Mouse (Mus musculus) embryonic fibroblast, embryonic 13.5 days (primary cell): ENCODE measurements around the gene Chpf. TPM values are rescaled to one million over a fixed set of nuclear protein-coding genes. Genes with fewer than 3 reads are reported as not detected.
A peak's percentile ranks its signal among the peaks of the same experiment; 100 is the strongest.

ENCODE experiments used
- H3K27ac ChIP-seq: 2 replicates; pipeline ENCODE4 v1.5.1; 2012; ENCODE audit warnings: low read length, control low read depth, inconsistent platforms; ENCODE audit not compliant: insufficient read depth
- H3K4me1 ChIP-seq: 2 replicates; pipeline ENCODE4 v1.6.1; 2011; ENCODE audit warnings: low read length; ENCODE audit not compliant: control insufficient read depth, insufficient read depth
- H3K4me3 ChIP-seq: 2 replicates; pipeline ENCODE4 v1.5.1; 2011; ENCODE audit warnings: mild to moderate bottlenecking, control low read depth, low read length; ENCODE audit not compliant: insufficient read depth
- CTCF ChIP-seq: IDR thresholded peaks from 2 replicates; pipeline ENCODE4 v1.5.1; 2011; ENCODE audit warnings: mild to moderate bottlenecking, control low read depth, low read length, moderate library complexity, borderline replicate concordance; ENCODE audit not compliant: insufficient read depth
- POLR2A ChIP-seq: IDR thresholded peaks from 2 replicates; pipeline ENCODE4 v1.6.1; 2011; ENCODE audit warnings: low read depth, mild to moderate bottlenecking, control low read depth, low read length, moderate library complexity
- polyA plus RNA-seq: library from polyadenylated mRNA; stranded (reverse); fragments of >200 nt; gene quantifications from 2 replicates; pipeline ENCODE4 v1.2.4, GENCODE M21; 2011; ENCODE audit warnings: low read depth; ENCODE audit not compliant: missing spikeins, insufficient read length

Gene Chpf
- polyA plus RNA-seq, 1 experiment: 68.1 TPM

DNA sequence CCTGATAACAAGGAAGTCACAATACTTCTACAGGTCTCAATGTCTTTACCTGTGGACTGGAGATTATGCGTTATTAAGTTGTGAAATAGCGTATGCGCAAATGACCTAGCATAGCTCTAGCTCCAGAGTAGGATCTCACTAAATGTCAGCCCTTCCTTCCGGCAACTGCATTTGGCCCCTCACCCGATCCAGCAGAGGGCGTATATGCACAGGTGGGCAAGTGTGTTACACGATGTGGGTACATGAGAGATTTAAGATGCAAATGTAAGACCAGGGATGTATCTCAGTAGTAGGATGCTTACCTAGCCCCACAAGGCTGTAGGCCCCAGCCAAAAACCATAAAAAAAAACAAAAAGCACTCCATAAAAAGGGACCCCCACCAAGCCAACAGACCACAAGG is 20.3 kb upstream of the Chpf start:
- peak; percentile 41; the same call in 1 of the 2 replicates for TF ChIP-seq CTCF
- no peak for TF ChIP-seq POLR2A
- Histone ChIP-seq H3K27ac (no peak overlapping the region), H3K4me1 (no peaks in the 10 kb centered on the region), H3K4me3 (no peak overlapping the region)

DNA sequence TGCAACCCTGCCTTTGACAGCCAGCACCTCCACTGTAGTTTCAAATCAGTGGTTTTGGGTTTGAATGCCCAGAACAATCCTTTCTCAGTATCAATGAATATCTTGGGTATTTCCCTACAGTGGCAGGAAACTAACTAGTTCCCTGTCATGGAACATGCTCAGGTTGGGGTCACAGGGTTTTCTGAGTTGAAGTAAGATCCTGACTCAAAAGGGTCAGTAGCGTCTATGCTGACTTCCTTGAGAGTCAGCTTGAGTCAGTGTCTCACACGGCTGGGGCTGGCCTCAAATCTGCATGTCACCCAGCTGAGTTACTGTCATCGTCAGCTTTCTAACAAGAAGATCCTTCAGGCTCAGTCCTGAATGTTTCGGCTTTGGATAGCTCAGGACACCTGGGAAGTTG is 19.8 kb upstream of the Chpf start:
- no peak overlapping the region for H3K27ac ChIP-seq
- TF ChIP-seq CTCF (no peak), POLR2A (no peak)
- no peak overlapping the region for H3K4me3 ChIP-seq
- H3K4me1 ChIP-seq: no peaks in the 10 kb centered on the region

DNA sequence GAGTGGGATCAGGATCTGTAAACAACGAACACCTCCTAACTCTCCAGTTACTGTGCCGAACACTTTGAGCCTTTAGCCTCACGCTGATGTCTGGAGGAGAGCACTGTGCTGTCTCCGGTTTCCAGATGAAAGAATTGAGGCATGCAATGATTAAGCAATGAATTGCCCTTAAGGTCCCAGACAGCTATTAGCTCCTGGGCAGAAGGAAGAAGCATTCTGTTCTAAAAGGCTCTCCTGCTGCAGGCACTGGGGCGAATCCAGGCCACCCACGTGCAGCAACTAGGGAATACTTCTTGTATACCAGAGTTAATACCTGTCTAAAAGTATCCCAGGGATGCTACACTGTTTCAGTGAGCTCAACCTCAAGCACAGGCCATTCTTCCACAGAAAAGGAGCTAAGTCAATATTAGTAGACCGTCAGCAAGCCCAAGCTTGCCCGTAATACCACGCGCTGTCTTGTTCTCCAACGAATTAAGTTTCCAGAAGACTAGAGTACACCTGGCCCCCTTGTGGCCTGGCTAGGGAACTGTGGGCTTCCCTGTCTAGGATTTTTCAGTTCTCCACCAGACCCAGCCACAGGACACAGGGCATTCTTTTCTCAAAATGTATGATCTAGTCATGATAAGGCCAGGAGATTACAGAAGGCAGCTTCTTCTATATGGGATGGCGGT is 15.9 kb upstream of the Chpf start:
- H3K27ac ChIP-seq: no peak overlapping the region
- no peak for TF ChIP-seq CTCF
- TF ChIP-seq POLR2A: no peak

GRCm38 (mm10) chr1:75492579-75493170 is 13.6 kb upstream of the Chpf start:
- no peak for TF ChIP-seq POLR2A
- no peak for TF ChIP-seq CTCF
- Histone ChIP-seq H3K27ac (no peak overlapping the region), H3K4me3 (no peak overlapping the region), H3K4me1 (no peaks in the 10 kb centered on the region)

More for the DNA sequence above, 15.9 kb upstream of the Chpf start:
- Histone ChIP-seq H3K4me1 (no peaks in the 10 kb centered on the region), H3K4me3 (no peak overlapping the region)

- no peak for TF ChIP-seq POLR2A
- no peak for TF ChIP-seq CTCF
- no peak overlapping the region for H3K27ac ChIP-seq
- H3K4me3 ChIP-seq: no peak overlapping the region
- H3K4me1 ChIP-seq: no peaks in the 10 kb centered on the region; the same call in 1 of the 2 replicates
Measured at GRCm38 (mm10) chr1:75490785-75491551, 11.9 kb upstream of the Chpf start.

DNA sequence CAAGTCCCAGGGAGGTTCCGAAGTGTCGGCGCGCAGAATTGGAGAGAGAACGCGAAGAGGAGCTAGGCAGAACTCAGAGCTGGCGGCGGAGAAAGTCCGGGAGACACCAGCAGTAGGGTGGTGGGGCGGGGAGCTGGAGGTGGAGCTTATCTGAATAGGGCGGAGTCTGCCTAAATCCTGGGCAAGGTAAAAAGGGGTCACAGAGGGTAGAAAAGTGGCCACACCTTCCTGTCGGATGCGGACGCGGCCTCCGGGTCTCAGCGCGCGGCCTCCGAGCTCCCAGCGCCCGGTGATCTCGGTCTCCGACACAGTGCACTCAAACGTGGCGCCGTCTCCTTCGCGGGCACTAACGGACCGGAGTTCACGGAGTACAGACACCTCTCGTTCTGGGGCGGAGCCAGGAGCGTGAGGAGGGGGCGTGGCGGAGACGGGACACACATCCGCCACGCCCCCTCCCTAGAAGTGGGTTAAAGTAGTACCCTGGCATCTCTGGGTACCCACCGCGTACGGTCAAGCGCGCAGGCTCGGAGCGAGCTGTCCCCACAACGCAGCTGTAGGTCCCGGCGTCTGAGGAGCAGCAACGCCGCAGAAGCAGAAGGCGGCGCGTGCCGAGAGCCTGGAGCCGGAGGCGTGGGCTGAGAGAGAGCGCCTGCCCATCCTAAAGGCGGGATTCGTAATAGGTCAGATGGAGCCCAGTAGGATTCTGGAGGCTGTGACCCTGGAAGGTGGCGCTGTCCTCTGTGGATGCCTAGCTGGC is 8.5 kb upstream of the Chpf start:
- peak; percentile 4; the same call in 1 of the 2 replicates for TF ChIP-seq CTCF
- no peak for TF ChIP-seq POLR2A
- no peaks in the 10 kb centered on the region; the same call in 1 of the 2 replicates for H3K4me1 ChIP-seq
- H3K27ac ChIP-seq: no peak overlapping the region
- peak overlapping the region; percentile 51 for H3K4me3 ChIP-seq

DNA sequence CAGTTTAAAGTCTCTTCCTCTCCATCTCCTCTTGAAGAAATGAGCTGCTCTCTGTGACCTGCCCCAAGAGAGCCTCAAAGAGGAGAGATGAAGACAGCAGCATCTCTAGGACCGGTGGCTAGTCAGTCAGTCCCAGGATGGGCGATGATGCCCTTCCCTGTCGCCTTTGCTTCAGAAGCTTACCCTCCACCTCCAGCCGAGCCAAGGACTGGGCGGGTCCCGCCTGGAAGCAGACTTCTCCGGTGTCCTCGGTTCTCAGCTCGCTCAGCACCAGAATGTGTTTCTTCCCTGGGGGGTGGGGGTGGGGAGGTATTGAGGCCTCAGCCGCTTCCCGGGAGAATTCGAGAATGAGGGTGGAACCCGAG is 7.9 kb upstream of the Chpf start:
- Histone ChIP-seq H3K4me1 (no peaks in the 10 kb centered on the region; the same call in 1 of the 2 replicates), H3K27ac (no peak overlapping the region), H3K4me3 (peak overlapping the region; percentile 51)
- TF ChIP-seq POLR2A (no peak), CTCF (no peak)

DNA sequence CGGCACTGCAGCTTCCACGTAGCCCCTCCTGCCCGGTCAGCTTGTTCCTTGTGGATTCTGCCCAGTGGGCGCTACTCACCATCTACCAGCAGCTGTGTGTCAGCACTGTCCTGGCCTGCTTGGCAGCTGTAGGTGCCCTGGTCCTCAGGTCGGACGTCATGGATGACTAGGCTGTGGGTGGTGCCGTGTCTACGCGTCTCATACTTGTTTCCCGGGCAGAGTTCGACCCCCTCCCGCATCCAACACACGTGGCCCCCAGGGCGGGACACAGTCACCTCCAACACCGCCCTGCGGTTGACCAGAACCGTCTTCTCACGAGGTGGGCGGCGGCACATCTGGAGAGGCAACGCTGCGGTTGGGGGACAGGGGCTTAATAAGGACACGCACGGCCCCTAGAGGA is 7.5 kb upstream of the Chpf start:
- Histone ChIP-seq H3K4me1 (no peaks in the 10 kb centered on the region; the same call in 1 of the 2 replicates), H3K4me3 (no peak overlapping the region), H3K27ac (no peak overlapping the region)
- TF ChIP-seq POLR2A: no peak
- no peak for TF ChIP-seq CTCF

DNA sequence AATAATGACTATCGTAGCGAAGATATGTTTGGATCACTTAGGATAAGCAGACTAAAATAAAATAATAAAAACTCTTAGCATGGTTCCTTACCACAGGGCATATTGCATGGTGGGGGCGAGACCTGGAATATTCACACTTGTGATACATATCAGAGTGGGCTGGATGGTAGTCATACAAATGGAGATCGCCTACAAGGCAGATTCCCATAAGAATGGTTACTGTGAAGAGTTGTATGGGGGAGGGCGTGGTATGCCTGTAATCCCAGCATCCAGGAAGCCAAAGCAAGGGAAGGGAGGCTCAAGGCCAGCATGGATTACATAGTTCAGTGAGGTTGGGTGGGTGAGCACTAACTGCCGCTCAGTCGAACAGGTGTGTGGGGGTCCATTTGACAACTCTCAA is 1.6 kb upstream of the Chpf start:
- TF ChIP-seq CTCF (no peak), POLR2A (no peak)
- no peak overlapping the region for H3K27ac ChIP-seq
- peaks cover 5% of the 10 kb centered on the region for H3K4me1 ChIP-seq
- H3K4me3 ChIP-seq: no peak overlapping the region

DNA sequence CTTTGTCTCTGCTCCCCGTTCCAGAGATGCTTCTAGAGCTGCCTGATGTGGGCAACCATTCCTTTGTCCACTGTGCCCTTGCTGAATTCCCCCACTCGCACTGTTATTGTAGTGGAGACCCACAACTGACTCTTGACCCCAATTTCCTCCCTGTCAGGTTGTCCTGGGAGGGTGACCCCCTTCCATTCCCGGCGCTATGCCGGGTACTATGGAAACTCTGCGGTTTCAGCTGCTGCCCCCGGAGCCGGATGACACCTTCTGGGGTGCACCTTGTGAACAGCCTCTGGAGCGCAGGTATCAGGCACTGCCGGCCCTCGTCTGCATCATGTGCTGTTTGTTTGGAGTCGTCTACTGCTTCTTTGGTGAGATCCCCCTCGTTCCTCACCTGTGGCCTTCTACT is 929 bp upstream of the Chpf start:
- H3K27ac ChIP-seq: no peak overlapping the region
- H3K4me1 ChIP-seq: peaks cover 5% of the 10 kb centered on the region
- TF ChIP-seq CTCF: no peak
- no peak for TF ChIP-seq POLR2A
- H3K4me3 ChIP-seq: no peak overlapping the region

DNA sequence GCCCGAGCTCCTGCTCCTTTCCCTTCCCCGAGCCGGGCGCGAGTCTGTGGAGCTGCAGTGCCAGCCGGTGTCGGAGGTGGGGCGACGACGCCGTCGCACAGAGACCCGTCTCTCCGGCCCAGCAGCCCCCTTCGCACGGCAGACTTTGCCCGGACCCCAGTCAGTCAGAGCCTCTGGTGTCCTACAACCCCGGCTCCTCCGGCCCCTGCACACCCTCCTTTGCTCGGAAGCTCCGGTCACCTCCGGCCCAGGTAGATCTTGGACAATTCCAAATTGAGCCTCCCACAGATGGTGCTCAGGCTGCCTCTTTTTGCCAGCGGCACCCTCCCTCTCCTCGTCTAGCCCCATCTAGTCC is 505 bp upstream of the Chpf start:
- H3K4me1 ChIP-seq: peaks cover 5% of the 10 kb centered on the region
- TF ChIP-seq POLR2A (no peak), CTCF (no peak)
- no peak overlapping the region for H3K27ac ChIP-seq
- H3K4me3 ChIP-seq: peak overlapping the region; percentile 31; the same call in 1 of the 2 replicates
